Mouse (Mus musculus) granulocyte monocyte progenitor cell, adult 5-6 weeks (primary cell): ENCODE data around the gene Gm21409. TPM values are rescaled to one million over a fixed set of nuclear protein-coding genes. Genes with fewer than 3 reads are reported as not detected.
"Not testable (repeated sequence)": the region's sequence is repeated elsewhere in the genome, so short reads cannot be mapped to it uniquely, and the experiment has no call there.

Experiments
- ATAC-seq: replicated peaks from 2 replicates; pipeline ENCODE4 v1.8.0; 2016; ENCODE audit warnings: mild to moderate bottlenecking, moderate TSS enrichment, inconsistent platforms; ENCODE audit not compliant: poor library complexity, severe bottlenecking
- total RNA-seq, 2 experiments: library from RNA; stranded (forward) in 1 of 2; stranded (reverse) in 1 of 2; fragments of 200-712, 200-1000 nt in 1 of 2; fragments of >200 nt in 1 of 2; fragmentation: Nextera tagmentation in 1 of 2; gene quantifications; 2 replicates each; pipeline ENCODE4 v1.2.3; 2014 to 2017

Gm21409 gene
- total RNA-seq (2014; fragmentation: Nextera tagmentation) (not detected in 2 replicates), total RNA-seq (2017) (not detected in 2 replicates)

DNA sequence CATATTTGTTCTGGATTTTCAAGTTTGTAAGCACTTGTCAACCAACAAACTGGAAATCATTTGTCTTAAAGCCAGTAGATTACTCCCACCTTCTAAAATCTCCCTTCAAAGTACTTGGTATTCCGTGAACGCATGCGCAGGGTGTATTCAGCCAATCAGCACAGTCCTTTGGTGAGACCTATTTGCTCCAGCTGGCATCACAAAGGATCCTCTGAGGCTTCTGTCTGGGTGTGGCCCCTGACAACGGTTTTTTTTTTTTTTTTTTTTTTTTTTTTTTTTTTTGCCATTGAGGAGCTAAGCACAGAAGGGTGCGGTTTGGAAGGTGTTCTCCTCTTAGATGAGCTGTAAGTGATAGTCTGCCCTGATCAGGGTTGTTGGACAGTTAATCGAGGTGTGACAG, at the start of gene Gm21409:
TSS of gene Gm21409 (plus strand) at position 301 of the 400 bp plus-strand sequence.
- ATAC-seq = not testable (repeated sequence)

Other genes starting within 250 kb of the Gm21409 start
- not detected in 2 replicates for gene Gm21394, start 181.8 kb upstream of the Gm21409 start, total RNA-seq (2014; fragmentation: Nextera tagmentation)
- not detected in 2 replicates for gene Gm21394, start 181.8 kb upstream of the Gm21409 start, total RNA-seq (2017)